ENCODE assay signal across 9 mouse cellular contexts in genomic region chr3:102469713-102470448, GRCm38 (mm10). TPM values are rescaled to one million over a fixed set of nuclear protein-coding genes. Genes with fewer than 3 reads are reported as not detected.
DNase-seq lines count a peak whose midpoint lies in the region; ATAC-seq lines count a peak whose summit lies in the region.
"Had no signal": no experiment of that assay in that cellular context is flagged by ENCODE, and none has a peak within 500 bp of the region (broad histone marks: within the 10 kb centered on the region; RNA-seq: fewer than 3 reads in every experiment).

Gene Ngf, plus strand, starts transcription at chr3:102469919.

- H3K4me2 ChIP-seq in heart, embryonic 12.5 days = peak within 1 kb of the TSS; percentile 77

- H3K9me3 ChIP-seq in heart, embryonic 12.5 days (replicated peaks) = no peaks in the 10 kb centered on the region

- H3K4me3 ChIP-seq in heart, embryonic 12.5 days = peak within 1 kb of the TSS; percentile 45

- ATAC-seq in heart, embryonic 12.5 days (ENCODE audit: insufficient number of reproducible peaks, low FRiP score) = 0 out of 2 replicates have a peak, but pooled peaks have one; percentile 29

- under 1% methylated on average over 43 of the region's 43 CpGs for WGBS in heart, embryonic 12.5 days

- H3K4me1 ChIP-seq in heart, embryonic 12.5 days (replicated peaks) = 0 out of 2 replicates have a peak, but pooled peaks cover 7% of the 10 kb centered on the region

- peaks cover 63% of the 10 kb centered on the region for H3K27me3 ChIP-seq in heart, embryonic 12.5 days (replicated peaks)

- DNase-seq in layer of hippocampus, postnatal 25 days (ENCODE audit: extremely low spot score in 1 of 2, low spot score in 1 of 2) = peak in 1 of 2 experiments; percentile 35
- DNase-seq in layer of hippocampus, adult 9-10 months (ENCODE audit: low spot score) = no peak
- DNase-seq in embryo, embryonic 11.5 days (ENCODE audit: low read depth, low spot score) = peak; percentile 13
- DNase-seq in kidney, postnatal 10 days = peak; percentile 52
- DNase-seq in neural tube, embryonic 10.5 days (ENCODE audit: extremely low spot score, low spot score) = peak; percentile 49
- no peak for DNase-seq in adrenal gland, adult (ENCODE audit: inconsistent age in 2 of 2, low spot score in 1 of 2)
- DNase-seq in urinary bladder, postnatal 4 days (ENCODE audit: low spot score in 2 of 2) = no peak

- H3K9ac ChIP-seq in heart, embryonic 12.5 days = no peak within 1 kb of the TSS

- no peak within 1 kb of the TSS for H3K27ac ChIP-seq in heart, embryonic 12.5 days (ENCODE audit: poor library complexity, severe bottlenecking)

- H3K36me3 ChIP-seq in heart, embryonic 12.5 days = no peaks in the 10 kb centered on the region

RNA-seq across cellular contexts. Expression of gene Ngf, which starts in this region (rescaled TPM):
- 10 to 100 TPM; 11.6 to 12.0 TPM for total RNA-seq in layer of hippocampus, postnatal 25 days (2021)
- 0.26 and 0.42 TPM in 2 replicates for polyA plus RNA-seq in heart, embryonic 12.5 days (2016; fragmentation: Nextera tagmentation; extraction: Ambion mirVana)
- total RNA-seq: MEL had no signal

Comparison
In these comparisons a context has a peak if more than half of its experiments do, and no peak if none do; other contexts are left out.
1. Peak in ATAC-seq, H3K4me3 ChIP-seq and H3K4me2 ChIP-seq in heart, embryonic 12.5 days; RNA of the gene not detected or under 1 TPM.
2. DNase-seq: peak in embryo, embryonic 11.5 days (single experiment), kidney, postnatal 10 days (single experiment) and neural tube, embryonic 10.5 days (single experiment); none in layer of hippocampus, adult 9-10 months (single experiment), adrenal gland, adult (0 of 2) and urinary bladder, postnatal 4 days (0 of 2).